Mouse (Mus musculus) limb, embryonic 10.5 days (tissue): ENCODE data around the gene Ndufb3. TPM values are rescaled to one million over a fixed set of nuclear protein-coding genes. Genes with fewer than 3 reads are reported as not detected.
A peak's percentile ranks its signal among the peaks of the same experiment; 100 is the strongest.
"Not testable (repeated sequence)": the region's sequence is repeated elsewhere in the genome, so short reads cannot be mapped to it uniquely, and the experiment has no call there.

Experiments used
- DNase-seq: peaks from one replicate; pipeline ENCODE4 v3.0.0-alpha.2; 2017; ENCODE audit warnings: low spot score
- H3K27ac ChIP-seq: fragments of 300-500 bp; sonication (generic); 2 replicates; pipeline ENCODE4 v1.5.1; 2016; ENCODE audit warnings: mild to moderate bottlenecking
- H3K27me3 ChIP-seq: fragments of 300-500 bp; sonication (generic); 2 replicates; pipeline ENCODE4 v1.6.1; 2016; ENCODE audit warnings: low read depth, mild to moderate bottlenecking; ENCODE audit not compliant: poor library complexity, severe bottlenecking
- H3K36me3 ChIP-seq: fragments of 300-500 bp; sonication (generic); 2 replicates; pipeline ENCODE4 v1.6.1; 2016; ENCODE audit warnings: mild to moderate bottlenecking, moderate library complexity
- H3K4me1 ChIP-seq: fragments of 300-500 bp; sonication (generic); 2 replicates; pipeline ENCODE4 v1.6.1; 2016
- H3K4me3 ChIP-seq: fragments of 300-500 bp; sonication (generic); 2 replicates; pipeline ENCODE4 v1.5.1; 2016; ENCODE audit warnings: mild to moderate bottlenecking, moderate library complexity
- H3K9me3 ChIP-seq: fragments of 300-500 bp; sonication (generic); replicated peaks from 2 replicates; pipeline ENCODE4 v1.6.1; 2016; ENCODE audit warnings: mild to moderate bottlenecking
- WGBS: fragments of 180-500 bp; shearing (Covaris S2); methylation state at CpG from one replicate; pipeline ENCODE4 v1.1.7; 2016; 5-methylcytosine and 5-hydroxymethylcytosine counted together
- polyA plus RNA-seq: library from polyadenylated mRNA; unstranded; fragments of >200 nt; fragmentation: Nextera tagmentation; extraction: Ambion mirVana; gene quantifications from 2 replicates; pipeline ENCODE4 v1.2.1, GENCODE M21; 2016

Ndufb3 gene
- polyA plus RNA-seq, 1 experiment from 2014 or later, result 144 TPM

DNA sequence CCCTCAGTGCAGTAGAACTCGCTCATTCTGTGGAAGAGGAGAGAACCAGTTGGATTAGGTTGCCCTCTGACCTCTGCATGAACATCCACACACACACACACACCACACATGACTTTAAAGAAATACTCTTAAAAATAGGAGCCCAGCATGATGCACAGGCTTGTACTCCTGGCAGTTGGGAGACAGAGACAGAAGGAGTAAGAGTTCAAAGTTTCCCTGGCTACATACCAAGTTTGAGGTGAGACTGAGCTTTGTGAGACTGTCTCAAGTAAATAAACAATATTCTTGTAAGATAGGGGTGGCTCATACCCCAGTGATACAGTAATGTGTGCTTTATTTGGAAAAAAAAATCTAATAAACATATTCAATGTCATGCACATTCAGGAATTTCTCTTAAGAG is 1.3 kb downstream of the Ndufb3 start:
- Histone ChIP-seq H3K36me3 (peaks cover 13% of the 10 kb centered on the region), H3K4me3 (peak overlapping the region; percentile 91), H3K9me3 (no peaks in the 10 kb centered on the region), H3K27me3 (no peaks in the 10 kb centered on the region), H3K4me1 (peaks cover 10% of the 10 kb centered on the region), H3K27ac (no peak overlapping the region)
- no peak for DNase-seq
- 88% methylated on average over 1 of the region's 1 CpGs for WGBS

GRCm38 (mm10) chr1:58602681-58603080 is 16.5 kb downstream of the Ndufb3 start:
- no peaks in the 10 kb centered on the region for H3K4me1 ChIP-seq
- no peak overlapping the region for H3K4me3 ChIP-seq
- no peaks in the 10 kb centered on the region for H3K27me3 ChIP-seq
- no peak for DNase-seq
- H3K36me3 ChIP-seq, result no peaks in the 10 kb centered on the region
- WGBS, result 89% methylated on average over 4 of the region's 4 CpGs
- H3K27ac ChIP-seq, result no peak overlapping the region
- no peaks in the 10 kb centered on the region for H3K9me3 ChIP-seq

GRCm38 (mm10) chr1:58603738-58604137 is 17.6 kb downstream of the Ndufb3 start:
- H3K36me3 ChIP-seq, result no peaks in the 10 kb centered on the region
- no peaks in the 10 kb centered on the region for H3K9me3 ChIP-seq
- no peaks in the 10 kb centered on the region for H3K4me1 ChIP-seq
- H3K27me3 ChIP-seq, result no peaks in the 10 kb centered on the region
- no peak for DNase-seq
- no peak overlapping the region for H3K27ac ChIP-seq
- no peak overlapping the region for H3K4me3 ChIP-seq
- WGBS, result 84% methylated on average over 4 of the region's 4 CpGs

DNA sequence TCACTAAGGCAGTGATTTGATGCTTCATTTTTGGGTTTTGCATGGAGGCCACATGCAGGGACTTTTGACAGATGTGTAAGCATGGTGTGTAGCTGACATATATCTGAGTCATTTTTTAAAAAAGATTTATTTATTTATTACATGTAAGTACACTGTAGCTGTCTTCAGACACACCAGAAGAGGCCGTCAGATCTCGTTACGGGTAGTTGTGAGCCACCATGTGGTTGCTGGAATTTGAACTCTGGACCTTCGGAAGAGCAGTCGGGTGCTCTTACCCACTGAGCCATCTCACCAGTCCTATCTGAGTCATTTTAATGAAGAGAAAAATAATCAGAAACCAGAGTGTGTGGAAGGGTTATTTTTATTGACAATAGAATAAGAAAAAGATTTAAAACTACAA is 23.4 kb downstream of the Ndufb3 start:
- H3K27me3 ChIP-seq, H3K27ac ChIP-seq, H3K4me1 ChIP-seq, H3K9me3 ChIP-seq, H3K36me3 ChIP-seq, DNase-seq, H3K4me3 ChIP-seq: not testable (repeated sequence)
- 92% methylated on average over 5 of the region's 5 CpGs for WGBS

- Histone ChIP-seq H3K36me3 (no peaks in the 10 kb centered on the region), H3K27me3 (no peaks in the 10 kb centered on the region), H3K9me3 (no peaks in the 10 kb centered on the region), H3K4me3 (no peak overlapping the region), H3K4me1 (no peaks in the 10 kb centered on the region), H3K27ac (no peak overlapping the region)
- DNase-seq, result no peak
- 95% methylated on average over 1 of the region's 1 CpGs for WGBS
Observed at GRCm38 (mm10) chr1:58610166-58610565, 24.0 kb downstream of the Ndufb3 start.

DNA sequence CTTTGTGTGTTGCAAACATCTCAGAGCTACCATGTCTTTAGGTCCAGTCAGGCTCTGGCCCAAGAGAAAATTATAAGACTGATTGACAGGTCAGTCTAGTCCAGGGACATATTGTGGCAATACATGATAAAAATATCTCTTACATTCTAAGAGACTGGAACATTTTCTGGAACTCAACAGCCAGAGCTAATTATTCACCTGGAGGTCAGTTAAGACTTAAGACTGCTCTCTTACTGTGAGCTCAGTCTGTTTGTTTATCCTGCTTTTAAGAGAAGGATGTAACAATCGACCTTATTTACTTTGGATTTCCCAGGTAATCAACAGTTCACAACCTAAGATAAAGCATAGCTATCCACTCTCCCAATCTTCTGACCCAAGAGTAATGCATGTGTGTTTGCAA is 24.4 kb downstream of the Ndufb3 start:
- WGBS, result 43% methylated on average over 1 of the region's 1 CpGs
- no peak overlapping the region for H3K27ac ChIP-seq
- H3K4me1 ChIP-seq, result no peaks in the 10 kb centered on the region
- H3K4me3 ChIP-seq, result no peak overlapping the region
- H3K27me3 ChIP-seq, result no peaks in the 10 kb centered on the region
- no peak for DNase-seq
- H3K36me3 ChIP-seq, result no peaks in the 10 kb centered on the region
- no peaks in the 10 kb centered on the region for H3K9me3 ChIP-seq

GRCm38 (mm10) chr1:58613786-58614185 is 27.6 kb downstream of the Ndufb3 start:
- Histone ChIP-seq H3K4me3 (no peak overlapping the region), H3K4me1 (no peaks in the 10 kb centered on the region), H3K27me3 (no peaks in the 10 kb centered on the region), H3K9me3 (no peaks in the 10 kb centered on the region), H3K27ac (no peak overlapping the region), H3K36me3 (no peaks in the 10 kb centered on the region)
- DNase-seq, result no peak
- WGBS, result 82% methylated on average over 6 of the region's 6 CpGs

DNA sequence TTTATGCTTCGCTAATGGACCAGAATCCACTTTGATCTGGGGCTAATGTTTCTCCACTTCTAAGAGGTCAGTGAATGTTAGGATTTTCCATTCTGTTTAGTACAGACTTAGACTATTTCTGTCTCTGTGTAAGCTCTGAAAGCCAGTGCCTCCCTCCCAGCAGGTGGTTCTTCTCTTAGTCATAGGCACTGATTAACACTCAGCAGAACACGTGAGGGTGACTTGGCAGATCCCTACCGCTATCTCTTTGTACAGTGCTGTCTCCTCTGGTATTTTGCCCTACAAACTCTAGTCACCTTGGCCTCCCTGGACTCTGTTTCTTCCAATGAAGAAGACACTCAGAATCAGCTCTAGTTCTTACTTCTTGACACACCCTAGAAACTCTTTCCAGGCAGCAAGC is 28.2 kb downstream of the Ndufb3 start:
- Histone ChIP-seq H3K9me3 (no peaks in the 10 kb centered on the region), H3K36me3 (no peaks in the 10 kb centered on the region), H3K4me3 (no peak overlapping the region), H3K27me3 (no peaks in the 10 kb centered on the region), H3K27ac (no peak overlapping the region), H3K4me1 (no peaks in the 10 kb centered on the region)
- no peak for DNase-seq
- WGBS, result 85% methylated on average over 3 of the region's 3 CpGs

DNA sequence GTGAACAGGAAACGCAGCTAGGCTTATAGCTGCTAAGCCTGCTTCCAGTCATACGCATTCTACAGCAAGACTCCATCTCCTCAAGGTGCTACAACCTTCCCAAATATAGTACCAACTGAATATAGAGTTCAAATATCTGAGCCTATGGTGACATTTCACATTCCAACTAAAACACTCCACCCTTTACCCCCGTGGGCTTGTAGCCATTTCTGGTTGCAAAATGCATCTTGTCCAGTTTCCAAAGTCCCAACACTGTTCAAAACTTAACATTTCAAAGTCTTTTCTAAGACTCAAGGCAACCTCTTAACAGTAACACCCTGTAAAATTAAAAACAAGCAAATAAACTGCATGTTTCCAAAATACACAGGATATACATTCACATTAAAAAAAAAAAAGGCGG is 29.0 kb downstream of the Ndufb3 start:
- Histone ChIP-seq H3K4me3 (no peak overlapping the region), H3K27ac (no peak overlapping the region), H3K4me1 (no peaks in the 10 kb centered on the region), H3K27me3 (no peaks in the 10 kb centered on the region), H3K36me3 (no peaks in the 10 kb centered on the region), H3K9me3 (no peaks in the 10 kb centered on the region)
- WGBS, result 90% methylated on average over 4 of the region's 4 CpGs
- DNase-seq, result no peak

GRCm38 (mm10) chr1:58616176-58616575 is 30.0 kb downstream of the Ndufb3 start:
- DNase-seq, result no peak
- Histone ChIP-seq H3K4me1 (no peaks in the 10 kb centered on the region), H3K9me3 (no peaks in the 10 kb centered on the region), H3K27ac (no peak overlapping the region), H3K27me3 (no peaks in the 10 kb centered on the region), H3K4me3 (no peak overlapping the region), H3K36me3 (no peaks in the 10 kb centered on the region)
- WGBS, result 80% methylated on average over 3 of the region's 3 CpGs

GRCm38 (mm10) chr1:58617076-58617475 is 30.9 kb downstream of the Ndufb3 start:
- H3K27me3 ChIP-seq, result no peaks in the 10 kb centered on the region
- no peak overlapping the region for H3K4me3 ChIP-seq
- no peak overlapping the region for H3K27ac ChIP-seq
- WGBS, result 86% methylated on average over 5 of the region's 5 CpGs
- H3K9me3 ChIP-seq, result no peaks in the 10 kb centered on the region
- no peaks in the 10 kb centered on the region for H3K36me3 ChIP-seq
- DNase-seq, result no peak
- no peaks in the 10 kb centered on the region for H3K4me1 ChIP-seq

GRCm38 (mm10) chr1:58617978-58618668 is 31.9 kb downstream of the Ndufb3 start:
- H3K27ac ChIP-seq, result no peak overlapping the region
- DNase-seq, result no peak
- H3K27me3 ChIP-seq, result no peaks in the 10 kb centered on the region
- H3K4me1 ChIP-seq, result no peaks in the 10 kb centered on the region
- H3K4me3 ChIP-seq, result no peak overlapping the region
- 86% methylated on average over 6 of the region's 6 CpGs for WGBS
- H3K36me3 ChIP-seq, result no peaks in the 10 kb centered on the region
- H3K9me3 ChIP-seq, result no peaks in the 10 kb centered on the region

DNA sequence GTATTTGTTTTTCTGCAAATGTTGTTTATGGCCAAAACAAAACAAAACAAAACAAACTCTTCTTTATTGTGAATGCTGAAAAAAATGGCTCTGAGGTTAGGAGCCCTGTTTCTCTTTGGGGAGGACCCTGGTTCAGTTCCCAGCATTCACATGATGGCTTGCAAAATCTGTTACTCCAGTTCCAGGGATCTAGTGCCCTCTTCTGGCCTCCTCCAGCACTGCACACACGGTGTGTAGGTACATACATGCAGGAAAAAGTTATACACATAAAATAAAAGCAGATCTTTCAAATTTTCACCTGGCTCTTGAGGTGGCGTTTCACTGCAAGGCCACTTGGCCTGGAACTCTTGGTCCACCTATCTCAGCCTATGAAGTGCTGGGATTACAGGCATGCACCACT is 32.6 kb downstream of the Ndufb3 start:
- WGBS, result 88% methylated on average over 2 of the region's 2 CpGs
- Histone ChIP-seq H3K4me3 (no peak overlapping the region), H3K27me3 (no peaks in the 10 kb centered on the region), H3K9me3 (no peaks in the 10 kb centered on the region), H3K27ac (no peak overlapping the region), H3K4me1 (no peaks in the 10 kb centered on the region), H3K36me3 (no peaks in the 10 kb centered on the region)
- DNase-seq, result no peak

DNA sequence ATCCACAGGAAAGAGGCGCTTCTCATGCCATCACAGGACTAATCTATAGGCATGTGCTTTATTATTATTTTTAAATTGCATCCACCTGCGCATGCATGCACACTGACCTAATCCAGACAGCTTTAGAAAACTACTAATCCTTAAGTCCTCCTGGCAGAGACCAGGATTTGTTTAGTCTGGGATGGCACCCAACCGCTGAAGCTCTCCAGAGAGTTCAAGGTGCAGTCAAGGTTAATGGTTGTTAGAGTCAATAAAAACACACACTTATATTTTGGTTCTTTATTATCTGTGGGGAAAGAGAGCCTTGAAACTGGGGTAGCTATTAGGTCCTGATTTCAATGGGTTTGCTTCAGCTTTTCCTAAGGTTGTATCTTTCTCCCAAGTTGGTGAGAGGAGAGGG is 35.1 kb downstream of the Ndufb3 start:
- Histone ChIP-seq H3K27me3 (no peaks in the 10 kb centered on the region), H3K9me3 (no peaks in the 10 kb centered on the region), H3K36me3 (no peaks in the 10 kb centered on the region), H3K27ac (no peak overlapping the region), H3K4me3 (no peak overlapping the region), H3K4me1 (no peaks in the 10 kb centered on the region)
- no peak for DNase-seq
- 84% methylated on average over 3 of the region's 3 CpGs for WGBS
